Mouse (Mus musculus) midbrain, embryonic 15.5 days (tissue): ENCODE data around the gene Csf3. TPM values are rescaled to one million over a fixed set of nuclear protein-coding genes. Genes with fewer than 3 reads are reported as not detected.
A peak's percentile ranks its signal among the peaks of the same experiment; 100 is the strongest.

Experiments used
- ATAC-seq: fragments of 200-750 bp; cut with Nextera tagmentation; replicated peaks from 2 replicates; pipeline ENCODE4 v1.8.0; 2017; ENCODE audit warnings: moderate TSS enrichment
- H3K27ac ChIP-seq: fragments of 300-500 bp; sonication (generic); 2 replicates; pipeline ENCODE4 v1.5.1; 2015; ENCODE audit warnings: mild to moderate bottlenecking, inconsistent platforms
- H3K27me3 ChIP-seq: fragments of 300-500 bp; sonication (generic); replicated peaks from 2 replicates; pipeline ENCODE4 v1.6.1; 2015; ENCODE audit warnings: inconsistent platforms
- H3K36me3 ChIP-seq: fragments of 300-500 bp; sonication (generic); replicated peaks from 2 replicates; pipeline ENCODE4 v1.6.1; 2015; ENCODE audit warnings: inconsistent platforms
- H3K4me1 ChIP-seq: fragments of 300-500 bp; sonication (generic); 2 replicates; pipeline ENCODE4 v1.6.1; 2015; ENCODE audit warnings: inconsistent platforms
- H3K4me2 ChIP-seq: fragments of 300-500 bp; sonication (generic); 2 replicates; pipeline ENCODE4 v1.6.1; 2015; ENCODE audit warnings: inconsistent platforms, mild to moderate bottlenecking, moderate library complexity
- H3K4me3 ChIP-seq: fragments of 300-500 bp; sonication (generic); 2 replicates; pipeline ENCODE4 v1.5.1; 2015; ENCODE audit warnings: mild to moderate bottlenecking, inconsistent platforms
- H3K9ac ChIP-seq: fragments of 300-500 bp; sonication (generic); 2 replicates; pipeline ENCODE4 v1.6.1; 2015; ENCODE audit warnings: mild to moderate bottlenecking, inconsistent platforms
- H3K9me3 ChIP-seq: fragments of 300-500 bp; sonication (generic); 2 replicates; pipeline ENCODE4 v1.6.1; 2016; ENCODE audit warnings: inconsistent platforms
- WGBS: fragments of 180-500 bp; shearing (Covaris S2); methylation state at CpG from one replicate; pipeline ENCODE4 v1.1.7; 2015; ENCODE audit warnings: mixed read lengths; 5-methylcytosine and 5-hydroxymethylcytosine counted together
- polyA plus RNA-seq: library from polyadenylated mRNA; unstranded; fragments of >200 nt; fragmentation: Nextera tagmentation; extraction: Ambion mirVana; gene quantifications from 2 replicates; pipeline ENCODE4 v1.2.1, GENCODE M21; 2015

Gene Csf3
- polyA plus RNA-seq, 1 experiment from 2014 or later, result not detected

GRCm38 (mm10) chr11:98746855-98747693 lies 46.0 kb downstream of the Csf3 start:
- Histone ChIP-seq H3K9me3 (no peaks in the 10 kb centered on the region), H3K27me3 (no peaks in the 10 kb centered on the region), H3K27ac (peak overlapping the region; percentile 94), H3K4me2 (peak overlapping the region; percentile 67), H3K9ac (peak overlapping the region; percentile 37), H3K4me3 (peak overlapping the region; percentile 26), H3K4me1 (peaks cover 89% of the 10 kb centered on the region), H3K36me3 (no peaks in the 10 kb centered on the region)
- peak; percentile 44 for ATAC-seq
- WGBS, result 5% methylated on average over 19 of the region's 19 CpGs

GRCm38 (mm10) chr11:98747804-98748505 lies 46.9 kb downstream of the Csf3 start:
- H3K9me3 ChIP-seq, result no peaks in the 10 kb centered on the region
- 11% methylated on average over 6 of the region's 6 CpGs for WGBS

GRCm38 (mm10) chr11:98748506-98749416 lies 47.7 kb downstream of the Csf3 start:
- no peaks in the 10 kb centered on the region for H3K27me3 ChIP-seq
- H3K4me3 ChIP-seq, result peak overlapping the region; percentile 24
- peak overlapping the region; percentile 94 for H3K27ac ChIP-seq
- ATAC-seq, result peak; percentile 28; the same call in 1 of the 2 replicates
- peaks cover 6% of the 10 kb centered on the region for H3K36me3 ChIP-seq
- 9% methylated on average over 15 of the region's 15 CpGs for WGBS
- H3K4me2 ChIP-seq, result peak overlapping the region; percentile 67
- no peaks in the 10 kb centered on the region for H3K9me3 ChIP-seq
- peak overlapping the region; percentile 46 for H3K9ac ChIP-seq
- peaks cover 98% of the 10 kb centered on the region for H3K4me1 ChIP-seq

More at GRCm38 (mm10) chr11:98747804-98748505, 46.9 kb downstream of the Csf3 start:
- Histone ChIP-seq H3K4me1 (peaks cover 98% of the 10 kb centered on the region), H3K4me3 (peak overlapping the region; percentile 24), H3K9ac (peak overlapping the region; percentile 46), H3K27ac (peak overlapping the region; percentile 94), H3K27me3 (no peaks in the 10 kb centered on the region), H3K4me2 (peak overlapping the region; percentile 67), H3K36me3 (no peaks in the 10 kb centered on the region)
- ATAC-seq, result no peak

GRCm38 (mm10) chr11:98749716-98750115 lies 48.7 kb downstream of the Csf3 start:
- Histone ChIP-seq H3K27ac (peak overlapping the region; percentile 94), H3K27me3 (no peaks in the 10 kb centered on the region), H3K4me1 (peaks cover 98% of the 10 kb centered on the region), H3K9me3 (no peaks in the 10 kb centered on the region), H3K9ac (peak overlapping the region; percentile 46), H3K4me3 (peak overlapping the region; percentile 24), H3K4me2 (peak overlapping the region; percentile 67), H3K36me3 (peaks cover 11% of the 10 kb centered on the region)
- no peak for ATAC-seq
- 12% methylated on average over 5 of the region's 5 CpGs for WGBS

GRCm38 (mm10) chr11:98750351-98751201 lies 49.5 kb downstream of the Csf3 start:
- Histone ChIP-seq H3K27me3 (no peaks in the 10 kb centered on the region), H3K9me3 (no peaks in the 10 kb centered on the region), H3K9ac (peak overlapping the region; percentile 46), H3K4me3 (peak overlapping the region; percentile 24), H3K4me2 (peak overlapping the region; percentile 67), H3K36me3 (peaks cover 11% of the 10 kb centered on the region), H3K4me1 (peaks cover 95% of the 10 kb centered on the region), H3K27ac (peak overlapping the region; percentile 94)
- ATAC-seq, result peak; percentile 44
- 15% methylated on average over 17 of the region's 17 CpGs for WGBS

GRCm38 (mm10) chr11:98751221-98751782 lies 50.2 kb downstream of the Csf3 start:
- ATAC-seq, result no peak; the same call in 1 of the 2 replicates
- peak overlapping the region; percentile 67 for H3K4me2 ChIP-seq
- H3K27me3 ChIP-seq, result no peaks in the 10 kb centered on the region
- H3K36me3 ChIP-seq, result peaks cover 11% of the 10 kb centered on the region
- no peaks in the 10 kb centered on the region for H3K9me3 ChIP-seq
- 16% methylated on average over 6 of the region's 6 CpGs for WGBS
- H3K9ac ChIP-seq, result peak overlapping the region; percentile 46
- peaks cover 91% of the 10 kb centered on the region for H3K4me1 ChIP-seq
- peak overlapping the region; percentile 24 for H3K4me3 ChIP-seq
- H3K27ac ChIP-seq, result peak overlapping the region; percentile 94

- peak overlapping the region; percentile 94 for H3K27ac ChIP-seq
- H3K4me3 ChIP-seq, result no peak overlapping the region
- peaks cover 80% of the 10 kb centered on the region for H3K4me1 ChIP-seq
- peaks cover 20% of the 10 kb centered on the region for H3K36me3 ChIP-seq
- WGBS, result 82% methylated on average over 10 of the region's 10 CpGs
- H3K9ac ChIP-seq, result no peak overlapping the region; the same call in 1 of the 2 replicates
- no peaks in the 10 kb centered on the region for H3K27me3 ChIP-seq
- H3K9me3 ChIP-seq, result no peaks in the 10 kb centered on the region
- ATAC-seq, result no peak
- H3K4me2 ChIP-seq, result no peak overlapping the region
Observed at GRCm38 (mm10) chr11:98752562-98753140, 51.6 kb downstream of the Csf3 start.

Other genes with a start within 250 kb of the Csf3 start
- 0.04 TPM in 1 of 2 replicates, not detected in the other for gene Ikzf3, start 155.2 kb upstream of the Csf3 start, polyA plus RNA-seq
- gene Zpbp2, start 150.2 kb upstream of the Csf3 start, polyA plus RNA-seq, result 0.14 TPM in 1 of 2 replicates, not detected in the other
- 120 TPM in 2 replicates for gene Ormdl3, start 113.9 kb upstream of the Csf3 start, polyA plus RNA-seq
- not detected in 2 replicates for gene Lrrc3c, start 103.0 kb upstream of the Csf3 start, polyA plus RNA-seq
- 0.66 and 0.72 TPM in 2 replicates for gene Gm12355, start 75.6 kb upstream of the Csf3 start, polyA plus RNA-seq
- gene Gsdma3, start 74.9 kb upstream of the Csf3 start, polyA plus RNA-seq, result not detected in 2 replicates
- not detected in 2 replicates for gene Gsdma2, start 54.5 kb upstream of the Csf3 start, polyA plus RNA-seq
- gene Gsdma, start 36.9 kb upstream of the Csf3 start, polyA plus RNA-seq, result not detected in 2 replicates
- 198 TPM in 2 replicates for gene Psmd3, start 18.7 kb upstream of the Csf3 start, polyA plus RNA-seq
- 82.9 and 84.8 TPM in 2 replicates for gene Med24, start 28.2 kb downstream of the Csf3 start, polyA plus RNA-seq
- 151 and 158 TPM in 2 replicates for gene Thra, start 39.4 kb downstream of the Csf3 start, polyA plus RNA-seq
- gene Nr1d1, start 74.1 kb downstream of the Csf3 start, polyA plus RNA-seq, result 3.4 and 3.9 TPM in 2 replicates
- 33.2 and 33.6 TPM in 2 replicates for gene Msl1, start 94.3 kb downstream of the Csf3 start, polyA plus RNA-seq
- gene Casc3, start 103.6 kb downstream of the Csf3 start, polyA plus RNA-seq, result 56.3 and 57.7 TPM in 2 replicates
- gene Rapgefl1, start 135.5 kb downstream of the Csf3 start, polyA plus RNA-seq, result 9.1 and 9.2 TPM in 2 replicates
- gene Wipf2, start 162.4 kb downstream of the Csf3 start, polyA plus RNA-seq, result 4.9 and 5.3 TPM in 2 replicates
- 3.9 and 4.2 TPM in 2 replicates for gene Cdc6, start 206.5 kb downstream of the Csf3 start, polyA plus RNA-seq
- 9.7 and 10.5 TPM in 2 replicates for gene Rara, start 226.6 kb downstream of the Csf3 start, polyA plus RNA-seq